Mouse (Mus musculus): ENCODE data around the gene Npc1l1.

The Npc1l1 gene

DNA sequence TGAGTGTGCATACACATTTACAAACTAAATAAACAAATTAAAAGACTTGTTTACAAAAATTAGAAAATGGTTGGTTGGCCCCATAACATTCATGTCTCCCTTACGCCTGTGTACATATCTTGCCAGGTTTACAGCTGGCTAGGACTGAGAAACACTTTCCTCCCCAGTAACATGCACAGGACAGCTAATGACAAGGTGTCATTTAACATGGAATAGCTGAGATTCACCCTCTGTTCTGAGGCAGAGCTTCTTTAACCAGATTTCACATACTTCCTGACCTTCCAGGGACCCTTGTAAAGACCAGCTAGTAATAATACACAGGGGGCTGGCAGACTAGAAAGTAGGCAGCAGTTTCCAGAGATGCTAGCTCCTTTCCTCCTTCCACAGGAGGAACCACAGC is 21.8 kb downstream of the Npc1l1 start:
- no peak for DNase-seq (ENCODE audit: low read depth, low spot score)

DNA sequence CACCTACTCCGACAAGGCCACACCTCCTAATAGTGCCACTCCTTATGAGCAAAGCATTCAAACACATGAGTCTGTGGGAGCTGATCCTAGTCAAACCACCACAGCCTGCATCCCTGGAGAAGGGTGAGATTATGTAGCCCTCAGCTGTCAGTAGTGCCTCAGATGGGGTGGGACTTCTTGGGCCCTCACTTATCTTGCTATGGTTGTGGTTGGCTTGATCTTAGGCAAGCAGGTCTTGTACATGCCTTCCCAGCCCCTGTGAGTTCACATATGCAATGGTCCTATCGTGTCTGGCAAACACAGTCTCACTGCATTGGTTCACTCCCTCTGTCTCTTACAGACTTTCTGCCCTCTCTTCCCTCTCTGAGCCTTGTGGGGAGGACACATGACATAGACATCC is 22.9 kb downstream of the Npc1l1 start:
- DNase-seq (ENCODE audit: low read depth, low spot score) = no peak

DNA sequence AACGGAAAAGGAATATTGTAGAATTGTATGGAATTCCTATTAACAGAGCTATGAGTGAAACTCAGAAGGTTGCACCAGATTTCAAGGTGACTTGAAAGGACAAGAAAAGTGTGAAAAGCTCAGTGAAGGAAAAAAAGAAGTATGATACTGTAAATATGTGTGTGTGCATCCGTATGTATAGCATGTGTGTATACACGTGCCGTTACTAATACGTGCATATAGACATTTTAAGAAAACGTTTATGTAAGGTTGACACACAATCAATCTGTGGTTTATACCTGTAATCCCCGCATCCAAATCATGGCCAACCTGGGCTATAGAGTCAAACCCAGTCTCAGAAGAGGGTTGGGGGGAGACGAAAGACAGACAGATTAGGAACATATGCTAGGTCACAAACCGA is 29.4 kb downstream of the Npc1l1 start:
- no peak for DNase-seq (ENCODE audit: low read depth, low spot score)

DNA sequence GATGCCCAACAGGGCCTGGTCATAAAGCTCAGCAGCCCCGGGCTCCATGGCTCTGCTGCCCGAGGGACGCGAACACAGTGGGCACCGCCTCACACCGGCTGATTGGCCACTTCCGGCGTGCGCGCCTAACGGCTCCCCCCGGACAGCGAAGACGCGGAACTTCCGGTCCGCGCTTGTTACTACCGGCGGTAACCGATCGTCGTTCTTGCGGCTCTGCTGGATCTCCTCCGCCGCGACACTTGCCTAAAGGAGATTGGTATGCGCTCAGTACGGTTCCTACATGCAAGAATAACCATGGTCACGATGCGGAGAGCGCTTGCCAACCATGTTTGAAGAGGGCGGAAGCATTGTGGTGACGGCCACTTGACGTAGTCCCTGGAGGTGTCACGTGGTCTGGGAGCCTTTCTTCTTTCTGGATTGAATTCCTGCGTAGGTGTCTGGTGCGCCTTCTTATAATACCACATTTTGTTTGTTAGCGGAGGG is 29.8 kb downstream of the Npc1l1 start, which contains the start of gene Nudcd3:
Nudcd3 (minus strand) TSS at position 329 of the 483 bp plus-strand sequence.
- DNase-seq (ENCODE audit: low read depth, low spot score) = peak; percentile 82

DNA sequence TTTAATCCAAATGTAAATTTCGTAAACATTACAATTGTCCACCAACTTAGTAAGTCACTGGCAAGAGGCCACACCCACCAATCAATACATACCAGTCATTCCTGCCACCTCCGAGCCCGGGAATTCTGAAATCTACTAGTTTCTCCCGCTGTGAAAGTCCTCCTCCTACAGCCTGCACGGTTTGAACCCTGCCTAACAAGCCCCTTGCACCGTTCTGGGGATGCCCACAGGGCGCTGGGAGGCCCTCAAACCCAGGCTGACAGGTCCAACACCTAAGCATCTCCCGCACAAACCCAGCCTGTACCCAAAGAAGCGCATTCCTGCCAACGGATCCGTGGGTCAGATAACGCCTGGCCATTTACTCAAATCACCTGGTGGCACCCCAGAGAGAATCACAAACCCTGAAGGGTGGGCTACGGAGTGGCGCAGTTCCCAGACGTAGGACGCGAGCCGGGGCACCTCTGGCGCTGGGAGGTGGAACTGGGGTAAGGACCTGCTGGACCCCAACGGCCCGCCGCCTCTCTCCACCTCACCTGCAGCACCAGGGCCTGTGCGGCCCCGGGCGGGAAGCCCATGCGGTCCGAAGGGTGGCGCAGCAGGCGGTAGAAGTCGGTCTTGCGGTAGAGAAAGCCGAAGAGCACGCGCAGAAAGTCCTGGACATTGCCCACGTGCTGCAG is 30.4 kb downstream of the Npc1l1 start, which contains the start of gene A730071L15Rik:
A730071L15Rik (plus strand) TSS at position 620 of the 677 bp plus-strand sequence.
- DNase-seq (ENCODE audit: low read depth, low spot score) = no peak

DNA sequence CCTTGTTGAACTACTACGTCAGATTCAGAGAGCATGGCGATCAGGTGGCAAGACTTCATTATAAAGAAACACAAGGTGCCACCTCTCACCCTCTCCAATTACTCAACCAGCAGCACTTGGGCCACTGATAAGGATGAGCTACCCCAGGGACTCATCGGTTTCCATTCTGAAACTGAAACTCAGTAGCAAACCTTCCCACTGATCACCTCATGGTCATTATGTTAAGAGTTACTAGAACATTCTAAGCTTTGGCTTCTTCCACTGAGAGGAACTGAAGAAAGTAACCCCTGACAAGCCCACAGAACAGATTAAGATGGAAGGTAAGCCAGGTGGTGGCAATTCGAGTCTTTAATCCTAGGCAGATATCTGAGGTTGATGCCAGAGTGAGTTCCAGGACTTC is 31.5 kb downstream of the Npc1l1 start:
- DNase-seq (ENCODE audit: low read depth, low spot score) = no peak

DNA sequence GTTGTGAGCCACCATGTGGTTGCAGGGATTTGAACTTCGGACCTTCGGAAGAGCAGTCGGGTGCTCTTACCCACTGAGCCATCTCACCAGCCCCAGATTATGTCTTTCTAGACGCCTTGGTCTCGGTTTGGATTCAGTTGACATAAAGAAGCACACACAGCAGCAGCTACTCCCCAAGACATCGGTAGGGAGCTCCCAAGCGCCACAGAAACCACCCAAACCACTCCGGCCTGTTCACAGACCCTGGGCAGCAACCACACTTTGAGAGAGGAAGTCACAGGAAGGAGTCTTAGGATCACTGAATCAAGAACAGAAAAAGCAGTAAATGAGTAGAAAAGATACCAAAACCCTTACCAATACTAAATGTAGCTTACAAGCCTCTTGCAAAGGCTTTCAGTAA is 33.2 kb downstream of the Npc1l1 start:
- no peak for DNase-seq (ENCODE audit: low read depth, low spot score)

DNA sequence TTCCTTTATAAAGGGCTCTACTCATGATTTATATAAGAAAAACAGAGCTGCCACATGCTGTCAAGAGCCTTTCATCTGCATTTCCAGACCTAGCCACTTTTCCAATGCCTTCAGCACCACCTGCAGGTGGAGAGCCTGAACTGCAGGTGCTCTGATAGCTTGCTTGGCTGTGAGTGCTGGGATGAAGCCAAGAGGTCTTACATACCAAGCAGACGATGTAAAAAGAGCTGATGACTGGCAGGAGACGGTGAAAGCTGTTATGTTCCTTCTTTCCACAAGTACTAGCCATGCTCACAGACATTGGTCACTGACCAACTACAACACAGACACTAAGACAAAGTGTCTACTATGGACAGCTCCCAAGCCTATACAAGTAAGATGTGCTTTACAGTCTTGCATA is 42.1 kb downstream of the Npc1l1 start:
- DNase-seq (ENCODE audit: low read depth, low spot score) = peak; percentile 98

DNA sequence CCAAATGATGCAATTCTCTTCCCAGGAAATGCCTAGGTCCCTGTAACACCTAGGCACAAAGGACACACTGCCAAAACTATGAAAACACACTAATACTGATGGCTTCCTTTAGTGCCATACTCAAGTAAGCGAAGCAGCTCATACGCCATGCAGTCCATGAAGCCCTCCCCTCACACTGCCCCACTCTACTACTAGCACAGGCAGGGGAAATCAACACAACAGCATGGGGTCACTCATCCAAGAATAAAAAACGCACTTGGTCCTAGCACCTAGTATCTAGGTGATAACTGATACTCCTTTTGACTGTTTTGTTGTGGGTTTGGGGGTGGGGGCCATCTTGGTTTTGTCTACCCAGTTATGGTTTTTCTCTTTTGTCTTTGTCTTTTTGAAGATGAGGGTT is 42.5 kb downstream of the Npc1l1 start:
- no peak for DNase-seq (ENCODE audit: low read depth, low spot score)

DNA sequence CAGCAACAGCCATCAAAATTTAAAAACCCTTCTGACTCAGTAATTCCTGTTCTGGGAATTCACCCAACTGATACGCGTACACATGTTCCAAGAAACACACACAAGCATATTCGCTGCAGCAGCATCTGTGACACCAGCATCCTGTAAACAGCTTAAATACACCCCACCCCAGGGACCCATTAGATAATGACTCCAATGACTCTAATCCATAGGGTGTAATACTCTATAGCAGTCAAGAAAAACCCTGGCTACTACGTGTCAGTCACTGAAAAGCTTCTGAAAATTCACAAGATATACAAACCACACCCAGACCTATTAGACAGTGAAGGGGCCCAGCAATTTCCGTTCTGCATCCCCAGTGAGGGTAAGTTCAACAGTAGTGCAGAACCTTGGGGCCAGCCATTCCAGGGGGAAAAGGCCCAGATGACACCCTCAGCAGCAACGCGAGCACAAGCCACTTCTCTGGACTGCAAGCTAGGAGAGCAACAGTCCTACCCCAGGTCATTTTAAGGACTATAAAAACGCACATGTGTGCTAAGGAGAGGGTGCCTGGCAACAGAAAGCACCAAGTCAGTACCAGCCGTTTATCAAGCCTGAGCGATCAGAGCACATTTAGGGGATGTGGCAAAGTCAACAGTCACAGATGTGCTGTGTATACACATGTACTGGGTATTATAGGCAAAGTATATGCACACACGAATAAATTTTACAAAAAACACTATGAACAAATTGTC is 45.6 kb downstream of the Npc1l1 start:
- DNase-seq (ENCODE audit: low read depth, low spot score) = no peak

DNA sequence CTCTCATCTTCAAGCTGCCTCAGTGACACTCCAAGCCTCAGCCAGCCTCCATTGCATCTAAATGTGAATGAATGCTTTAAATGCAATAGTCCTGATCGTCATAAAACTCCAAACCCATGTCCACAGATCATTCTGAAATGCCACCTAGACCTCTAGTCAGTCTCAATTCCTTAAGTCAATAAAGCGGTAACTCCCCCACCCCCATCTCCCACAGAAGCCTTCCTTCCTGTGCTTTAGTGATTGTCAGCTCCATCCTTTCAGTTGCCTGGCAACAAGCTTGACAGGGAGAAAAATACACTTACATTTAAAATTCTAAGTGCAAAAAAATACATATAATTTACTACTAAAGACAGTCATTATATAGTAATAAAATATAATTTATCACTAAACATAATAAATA is 46.7 kb downstream of the Npc1l1 start:
- DNase-seq (ENCODE audit: low read depth, low spot score) = no peak

DNA sequence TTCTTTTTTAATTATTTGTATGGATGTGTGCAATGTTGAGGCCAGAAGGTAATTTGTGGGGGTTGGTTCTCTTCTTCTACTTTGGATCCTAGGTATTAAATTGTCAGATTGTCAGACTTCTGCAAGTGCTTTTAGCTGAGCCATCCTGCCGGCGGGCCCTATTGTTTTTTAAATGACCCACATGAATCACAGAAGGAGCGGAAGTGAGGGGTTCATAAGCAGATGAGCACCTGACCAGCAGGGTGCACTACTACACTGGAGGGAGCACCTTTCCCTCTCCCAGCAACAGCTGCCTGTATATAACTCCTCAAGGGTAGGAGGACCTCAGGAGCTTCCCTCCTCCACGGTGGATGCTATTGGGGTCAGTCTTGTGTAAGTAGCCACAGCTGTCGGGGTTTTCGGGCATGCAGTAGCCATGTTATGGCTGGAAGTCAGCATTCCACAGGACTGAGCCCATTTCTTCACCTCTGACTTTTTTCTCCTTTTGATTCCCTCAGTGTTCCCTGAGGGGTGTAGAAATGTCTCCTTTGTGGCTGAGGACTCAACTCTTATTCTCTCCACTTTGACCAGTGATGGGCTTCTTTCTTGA is 49.0 kb downstream of the Npc1l1 start:
- no peak for DNase-seq (ENCODE audit: low read depth, low spot score)

DNA sequence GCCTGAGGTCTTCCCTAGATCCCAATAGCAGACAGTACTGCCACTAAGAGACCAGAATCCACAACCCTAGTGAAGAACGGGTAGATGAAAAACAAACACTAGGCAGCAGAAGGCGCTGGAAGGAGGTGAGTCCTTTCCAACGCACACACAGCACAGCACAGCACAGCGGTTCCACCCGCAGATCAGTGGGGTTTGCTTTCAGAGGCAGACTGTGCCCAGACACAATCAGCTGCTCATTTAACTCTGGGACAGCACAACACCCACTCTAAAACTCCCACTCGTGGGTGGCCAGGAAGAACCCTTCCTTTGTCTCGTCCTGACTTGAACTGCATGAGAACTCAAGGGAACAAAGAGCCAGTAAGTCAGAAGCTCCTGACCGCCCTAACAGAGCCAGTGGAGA is 50.7 kb downstream of the Npc1l1 start:
- no peak for DNase-seq (ENCODE audit: low read depth, low spot score)

DNA sequence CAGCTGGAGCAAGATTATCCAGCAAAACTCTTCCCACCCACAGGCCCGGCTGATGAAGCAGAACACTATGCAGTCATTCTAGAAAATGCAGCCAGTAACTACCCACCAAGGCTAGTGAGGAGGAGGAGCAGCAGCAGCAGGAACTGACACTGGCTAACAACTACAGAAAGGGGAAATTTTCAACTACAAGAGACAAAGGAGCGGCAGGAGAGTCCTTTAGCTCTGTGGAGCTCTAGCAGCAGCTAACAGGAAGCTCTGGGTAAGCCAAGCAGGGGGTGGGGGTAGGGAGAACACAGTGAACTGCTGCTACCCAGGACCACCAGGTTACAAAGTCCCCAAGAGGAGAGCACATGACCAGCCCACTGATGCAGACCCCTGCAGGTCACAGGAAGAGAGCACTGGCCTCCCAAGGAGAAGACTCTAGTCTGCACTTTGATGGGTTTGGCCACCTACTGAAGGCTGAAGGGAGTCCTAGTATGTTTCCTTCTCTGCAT is 51.2 kb downstream of the Npc1l1 start:
- no peak for DNase-seq (ENCODE audit: low read depth, low spot score)

DNA sequence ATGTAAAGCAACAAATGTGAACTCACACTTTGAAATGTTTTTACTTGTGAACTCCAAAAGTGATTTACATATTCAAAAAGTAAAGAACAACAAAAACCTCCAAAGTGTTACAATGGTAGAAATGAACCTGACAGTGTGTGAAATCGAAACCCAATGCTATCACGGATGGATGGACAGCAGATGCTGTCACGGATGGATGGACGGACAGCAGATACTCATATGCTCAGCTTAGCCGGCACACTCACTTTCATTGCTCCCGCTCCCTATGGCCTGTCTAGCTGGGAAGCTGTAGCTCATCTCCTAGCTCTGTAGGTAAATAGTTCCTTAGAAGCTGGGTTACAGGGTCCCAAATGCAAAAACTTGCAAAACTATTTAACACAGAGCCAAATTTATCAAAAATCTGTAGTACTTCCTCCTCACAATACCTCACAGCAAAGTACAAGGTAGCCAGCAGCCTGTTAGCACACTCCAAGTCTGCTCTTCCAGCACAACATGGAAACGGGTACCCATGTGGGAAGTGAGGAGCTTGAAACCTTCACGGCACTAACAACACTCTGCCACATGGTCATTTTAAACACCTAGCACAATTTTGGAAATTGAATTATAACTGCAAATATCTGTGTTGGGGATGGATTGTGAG is 52.0 kb downstream of the Npc1l1 start:
- DNase-seq (ENCODE audit: low read depth, low spot score) = no peak

DNA sequence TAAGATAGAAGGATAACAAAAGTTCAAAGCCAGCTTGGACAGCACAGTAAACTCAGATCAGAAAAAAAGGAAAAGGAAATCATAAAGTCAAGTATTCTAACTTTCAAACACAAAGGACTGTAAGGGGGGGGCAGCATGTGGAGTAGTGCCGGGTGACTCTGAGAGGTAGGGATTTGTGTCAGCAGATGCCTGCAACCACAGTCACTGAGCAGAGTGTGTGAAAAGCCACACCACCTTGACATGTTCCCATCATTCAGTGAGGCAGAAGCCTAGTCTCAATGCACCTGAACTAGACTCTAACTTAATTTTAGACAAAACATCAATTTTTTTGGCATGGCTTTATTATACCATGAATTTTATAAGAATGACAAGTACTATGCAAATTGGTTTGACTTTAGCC is 54.4 kb downstream of the Npc1l1 start:
- no peak for DNase-seq (ENCODE audit: low read depth, low spot score)

DNA sequence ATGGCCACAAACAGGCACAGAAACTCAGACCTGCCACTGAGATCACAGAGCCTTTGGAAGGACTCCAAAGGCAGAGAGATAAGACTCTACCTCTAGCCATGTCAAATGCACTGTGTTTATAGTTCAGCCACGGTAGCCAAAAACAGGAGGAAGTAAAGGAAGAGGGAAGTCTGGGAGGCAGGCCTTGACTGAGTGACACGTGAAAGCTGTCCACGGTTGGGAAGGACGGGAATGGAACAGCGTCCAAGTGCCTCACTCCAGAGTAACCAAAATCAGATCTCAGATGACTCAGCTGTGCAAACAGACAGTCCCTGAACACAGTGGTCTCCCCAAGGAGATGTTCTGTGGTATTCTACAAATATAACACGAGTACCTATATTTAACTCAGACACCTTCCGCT is 55.2 kb downstream of the Npc1l1 start:
- no peak for DNase-seq (ENCODE audit: low read depth, low spot score)

DNA sequence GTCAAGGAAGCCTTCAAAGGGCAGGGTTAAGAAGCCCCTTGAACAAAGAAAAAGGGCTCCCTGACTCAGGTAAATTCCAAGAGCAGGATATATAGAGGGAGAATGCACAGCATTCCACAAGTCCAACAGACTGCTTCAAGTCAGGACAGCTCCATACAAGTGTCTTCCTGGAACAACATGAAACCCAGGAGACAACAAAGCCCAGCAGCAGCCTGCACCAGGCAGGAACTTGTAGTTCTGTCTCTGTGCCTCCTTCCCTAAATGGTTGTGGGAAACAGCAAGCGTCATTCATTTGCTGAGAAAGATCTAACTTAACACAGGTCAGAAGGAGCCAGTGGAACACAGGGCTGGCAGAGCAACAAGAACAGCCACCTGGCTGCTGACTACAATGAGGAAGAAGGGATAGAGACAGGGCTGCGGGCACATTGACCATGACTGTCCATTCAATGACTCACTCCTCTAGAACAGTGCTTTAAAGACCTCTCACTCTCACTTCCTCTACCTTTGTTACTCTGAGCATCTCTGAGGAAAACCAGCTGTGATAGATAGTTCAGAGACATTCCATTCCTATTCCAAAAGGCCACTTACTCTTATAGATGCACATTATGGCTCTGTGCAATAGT is 60.8 kb downstream of the Npc1l1 start:
- no peak for DNase-seq (ENCODE audit: low read depth, low spot score)

DNA sequence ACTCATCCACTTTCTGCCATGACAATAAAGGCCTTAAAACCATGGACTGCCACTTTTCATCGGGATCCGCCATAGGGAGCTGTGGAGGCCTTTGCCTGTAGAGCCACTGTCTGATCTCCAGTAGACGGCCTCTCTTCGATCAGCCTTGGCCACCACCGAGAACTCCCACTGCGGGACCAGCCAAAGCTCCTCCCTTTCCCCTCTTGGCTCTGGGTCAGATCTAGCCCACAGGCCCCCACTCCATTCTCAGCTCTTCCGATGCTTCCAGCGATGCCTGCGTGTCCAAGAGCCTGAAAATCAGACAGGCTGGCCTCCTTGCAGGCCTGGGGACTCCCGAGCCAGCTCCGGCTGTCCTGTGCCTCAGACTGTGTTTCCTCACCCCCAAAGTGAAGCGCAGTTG is 63.6 kb downstream of the Npc1l1 start:
- no peak for DNase-seq (ENCODE audit: low read depth, low spot score)

DNA sequence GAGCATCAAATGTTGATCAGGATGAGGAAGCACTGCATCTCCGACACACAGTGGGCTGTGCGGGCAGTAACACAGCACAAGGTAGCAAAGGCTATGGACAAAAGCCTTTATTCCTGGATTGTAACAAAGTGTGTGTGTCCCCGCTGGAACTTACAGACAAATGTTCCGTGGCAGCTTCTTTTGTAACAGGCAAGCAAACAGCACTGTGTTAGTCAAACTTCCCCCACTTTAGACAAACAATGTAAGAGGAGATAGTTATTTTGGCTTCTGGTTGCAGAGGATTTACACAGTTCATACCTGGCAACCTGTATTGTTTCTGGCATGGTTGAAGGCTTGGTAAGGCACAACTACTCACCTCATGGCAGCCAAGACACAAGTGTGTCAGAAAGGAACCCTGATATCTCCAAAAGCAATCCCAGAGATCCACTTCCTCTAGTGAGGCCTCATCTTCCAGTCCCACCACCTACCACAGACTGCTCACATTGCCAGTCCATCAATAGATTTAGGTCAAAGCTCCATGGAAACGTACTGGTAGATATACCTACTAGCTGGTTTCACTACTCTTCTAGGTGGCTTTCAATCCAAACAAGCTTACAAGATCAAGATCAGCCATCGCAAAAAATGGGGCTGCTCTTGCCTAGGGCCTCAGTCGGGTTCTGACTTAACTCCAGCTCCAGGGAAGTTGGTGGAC is 64.4 kb downstream of the Npc1l1 start:
- DNase-seq (ENCODE audit: low read depth, low spot score) = no peak

DNA sequence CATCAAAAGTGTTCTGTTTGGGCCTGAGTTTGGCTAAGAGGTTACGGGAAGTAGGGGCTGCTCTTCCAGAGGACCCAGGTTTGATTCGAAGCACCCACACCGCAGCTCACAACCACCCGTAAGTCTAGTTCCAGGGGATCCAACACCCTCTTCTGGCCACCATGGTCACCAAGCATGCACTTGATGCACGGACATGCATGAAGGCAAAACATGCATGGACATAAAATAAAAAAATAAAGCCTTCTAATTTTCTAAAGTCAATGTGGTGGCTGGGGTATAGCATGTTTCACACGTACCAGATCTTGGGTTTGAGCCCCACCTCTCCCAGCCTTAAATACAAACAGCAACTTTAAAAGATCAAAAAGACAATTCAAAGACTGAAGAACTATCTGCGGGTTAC is 65.2 kb downstream of the Npc1l1 start:
- no peak for DNase-seq (ENCODE audit: low read depth, low spot score)

All from skeletal muscle tissue, adult 2 months (tissue).